Mouse (Mus musculus) heart, embryonic 11.5 days (tissue): ENCODE measurements around the gene Dpf1. TPM values are rescaled to one million over a fixed set of nuclear protein-coding genes. Genes with fewer than 3 reads are reported as not detected.

Experiments used
- ATAC-seq: fragments of 200-750 bp; cut with Nextera tagmentation; replicated peaks from 2 replicates; pipeline ENCODE4 v1.8.0; 2017; ENCODE audit warnings: moderate library complexity; ENCODE audit not compliant: insufficient number of reproducible peaks, low FRiP score, low TSS enrichment
- H3K27ac ChIP-seq: fragments of 300-500 bp; sonication (generic); 2 replicates; pipeline ENCODE4 v1.5.1; 2014; ENCODE audit warnings: mild to moderate bottlenecking, low read depth, low read length
- H3K27me3 ChIP-seq: fragments of 300-500 bp; sonication (generic); 2 replicates; pipeline ENCODE4 v1.6.1; 2014; ENCODE audit warnings: mild to moderate bottlenecking, low read length, mixed read lengths; ENCODE audit not compliant: control insufficient read depth, insufficient read depth
- H3K36me3 ChIP-seq: fragments of 300-500 bp; sonication (generic); 2 replicates; pipeline ENCODE4 v1.6.1; 2014; ENCODE audit warnings: mild to moderate bottlenecking, low read length, moderate library complexity, mixed read lengths; ENCODE audit not compliant: control insufficient read depth, insufficient read depth
- H3K4me1 ChIP-seq: fragments of 300-500 bp; sonication (generic); 2 replicates; pipeline ENCODE4 v1.6.1; 2014; ENCODE audit warnings: low read length; ENCODE audit not compliant: control insufficient read depth, insufficient read depth
- H3K4me2 ChIP-seq: fragments of 300-500 bp; sonication (generic); 2 replicates; pipeline ENCODE4 v1.6.1; 2014; ENCODE audit warnings: mild to moderate bottlenecking, moderate library complexity
- H3K4me3 ChIP-seq: fragments of 300-500 bp; sonication (generic); 2 replicates; pipeline ENCODE4 v1.5.1; 2014; ENCODE audit warnings: low read depth, low read length
- H3K9ac ChIP-seq: fragments of 300-500 bp; sonication (generic); 2 replicates; pipeline ENCODE4 v1.6.1; 2014; ENCODE audit warnings: mild to moderate bottlenecking, low read depth, low read length, moderate library complexity
- H3K9me3 ChIP-seq: fragments of 300-500 bp; sonication (generic); replicated peaks from 2 replicates; pipeline ENCODE4 v1.6.1; 2016; ENCODE audit warnings: low read length; ENCODE audit not compliant: control insufficient read depth
- WGBS: fragments of 180-500 bp; shearing (Covaris S2); extraction: QIAGEN DNeasy Blood & Tissue Kit; methylation state at CpG from one replicate; pipeline ENCODE4 v1.1.7; 2014; ENCODE audit not compliant: insufficient replicate concordance; 5-methylcytosine and 5-hydroxymethylcytosine counted together
- polyA plus RNA-seq: library from polyadenylated mRNA; unstranded; fragments of >200 nt; fragmentation: Nextera tagmentation; extraction: Ambion mirVana; gene quantifications from 2 replicates; pipeline ENCODE4 v1.2.1, GENCODE M21; 2014

Dpf1 gene
- polyA plus RNA-seq, 1 experiment from 2014 or later: 3.3 TPM

DNA sequence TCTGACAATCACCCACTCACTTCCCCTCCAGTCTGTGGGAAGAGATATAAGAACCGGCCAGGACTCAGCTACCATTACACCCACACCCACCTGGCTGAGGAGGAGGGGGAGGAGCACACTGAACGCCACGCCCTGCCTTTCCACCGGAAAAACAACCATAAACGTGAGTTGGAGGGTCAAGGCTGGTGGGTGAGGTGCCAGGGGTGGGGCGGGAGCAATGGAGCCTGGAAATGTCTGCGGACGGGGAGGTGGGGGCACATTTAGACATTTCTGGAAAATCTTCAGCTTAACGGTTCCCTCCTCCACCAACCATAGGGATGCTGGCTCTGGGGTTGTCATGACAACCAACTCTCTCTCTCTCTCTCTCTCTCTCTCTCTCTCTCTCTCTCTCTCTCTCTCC, 9.3 kb downstream of the Dpf1 start:
- no peak for ATAC-seq
- Histone ChIP-seq H3K4me3 (no peak overlapping the region), H3K36me3 (no peaks in the 10 kb centered on the region), H3K27ac (no peak overlapping the region), H3K4me1 (peaks cover 21% of the 10 kb centered on the region), H3K27me3 (peaks cover 28% of the 10 kb centered on the region), H3K9me3 (no peaks in the 10 kb centered on the region), H3K4me2 (no peak overlapping the region), H3K9ac (no peak overlapping the region)
- 44% methylated on average over 9 of the region's 9 CpGs for WGBS

- 54% methylated on average over 9 of the region's 9 CpGs for WGBS
- H3K4me1 ChIP-seq: peaks cover 22% of the 10 kb centered on the region
Measured at GRCm38 (mm10) chr7:29313572-29314261, 10.0 kb downstream of the Dpf1 start.

GRCm38 (mm10) chr7:29314844-29315628, 11.3 kb downstream of the Dpf1 start:
- no peaks in the 10 kb centered on the region for H3K9me3 ChIP-seq
- H3K9ac ChIP-seq: no peak overlapping the region
- no peak overlapping the region for H3K4me3 ChIP-seq
- no peak overlapping the region for H3K4me2 ChIP-seq
- WGBS: 72% methylated on average over 13 of the region's 13 CpGs
- no peak overlapping the region for H3K27ac ChIP-seq
- peaks cover 31% of the 10 kb centered on the region for H3K27me3 ChIP-seq
- no peak for ATAC-seq
- peaks cover 24% of the 10 kb centered on the region for H3K4me1 ChIP-seq
- no peaks in the 10 kb centered on the region for H3K36me3 ChIP-seq

More at GRCm38 (mm10) chr7:29313572-29314261, 10.0 kb downstream of the Dpf1 start:
- H3K9ac ChIP-seq: no peak overlapping the region
- H3K9me3 ChIP-seq: no peaks in the 10 kb centered on the region
- ATAC-seq: no peak
- H3K27ac ChIP-seq: no peak overlapping the region
- H3K4me2 ChIP-seq: no peak overlapping the region
- no peaks in the 10 kb centered on the region for H3K36me3 ChIP-seq
- no peak overlapping the region for H3K4me3 ChIP-seq
- peaks cover 26% of the 10 kb centered on the region for H3K27me3 ChIP-seq

- H3K9ac ChIP-seq: no peak overlapping the region
- no peak overlapping the region for H3K4me3 ChIP-seq
- WGBS: 47% methylated on average over 17 of the region's 17 CpGs
- peaks cover 25% of the 10 kb centered on the region for H3K4me1 ChIP-seq
- H3K4me2 ChIP-seq: no peak overlapping the region
- no peaks in the 10 kb centered on the region for H3K9me3 ChIP-seq
- no peaks in the 10 kb centered on the region for H3K36me3 ChIP-seq
- no peak for ATAC-seq
- no peak overlapping the region for H3K27ac ChIP-seq
- H3K27me3 ChIP-seq: peaks cover 24% of the 10 kb centered on the region
Measured at GRCm38 (mm10) chr7:29316137-29316734, 12.5 kb downstream of the Dpf1 start.

- 7% methylated on average over 10 of the region's 10 CpGs for WGBS
- Histone ChIP-seq H3K4me2 (peak overlapping the region; percentile 23), H3K27ac (peak overlapping the region; percentile 29; the same call in 1 of the 2 replicates), H3K9ac (no peak overlapping the region), H3K4me3 (no peak overlapping the region), H3K27me3 (peaks cover 20% of the 10 kb centered on the region), H3K9me3 (no peaks in the 10 kb centered on the region), H3K4me1 (peaks cover 25% of the 10 kb centered on the region), H3K36me3 (no peaks in the 10 kb centered on the region)
- 0 out of 2 replicates have a peak, but pooled peaks have one; percentile 25 for ATAC-seq
Measured at GRCm38 (mm10) chr7:29316976-29317375, 13.2 kb downstream of the Dpf1 start.

DNA sequence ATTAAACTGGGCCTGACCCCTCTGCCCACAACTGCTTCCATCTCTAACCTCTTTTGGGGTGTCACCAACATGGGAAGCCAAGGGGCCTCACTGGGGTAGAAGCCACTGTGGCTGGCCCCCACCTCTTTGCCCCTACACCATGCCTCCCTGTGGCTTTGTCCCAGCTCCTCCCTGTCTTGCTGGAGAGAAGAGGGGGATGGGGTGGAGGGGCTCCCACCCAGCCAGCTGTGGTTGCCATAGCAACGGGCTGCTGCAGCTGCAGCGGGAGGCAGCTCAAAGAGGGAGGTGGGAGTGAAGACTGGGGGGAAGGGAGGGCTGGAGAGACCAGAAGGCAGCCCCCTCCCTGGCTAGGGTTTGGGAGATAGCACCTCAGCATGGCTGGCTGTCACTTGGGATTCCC, 13.8 kb downstream of the Dpf1 start:
- 0% methylated on average over 2 of the region's 2 CpGs for WGBS
- Histone ChIP-seq H3K4me3 (no peak overlapping the region), H3K4me1 (peaks cover 25% of the 10 kb centered on the region), H3K36me3 (no peaks in the 10 kb centered on the region), H3K9ac (no peak overlapping the region), H3K4me2 (peak overlapping the region; percentile 23), H3K9me3 (no peaks in the 10 kb centered on the region), H3K27me3 (peaks cover 20% of the 10 kb centered on the region), H3K27ac (peak overlapping the region; percentile 29; the same call in 1 of the 2 replicates)
- no peak; the same call in 1 of the 2 replicates for ATAC-seq

DNA sequence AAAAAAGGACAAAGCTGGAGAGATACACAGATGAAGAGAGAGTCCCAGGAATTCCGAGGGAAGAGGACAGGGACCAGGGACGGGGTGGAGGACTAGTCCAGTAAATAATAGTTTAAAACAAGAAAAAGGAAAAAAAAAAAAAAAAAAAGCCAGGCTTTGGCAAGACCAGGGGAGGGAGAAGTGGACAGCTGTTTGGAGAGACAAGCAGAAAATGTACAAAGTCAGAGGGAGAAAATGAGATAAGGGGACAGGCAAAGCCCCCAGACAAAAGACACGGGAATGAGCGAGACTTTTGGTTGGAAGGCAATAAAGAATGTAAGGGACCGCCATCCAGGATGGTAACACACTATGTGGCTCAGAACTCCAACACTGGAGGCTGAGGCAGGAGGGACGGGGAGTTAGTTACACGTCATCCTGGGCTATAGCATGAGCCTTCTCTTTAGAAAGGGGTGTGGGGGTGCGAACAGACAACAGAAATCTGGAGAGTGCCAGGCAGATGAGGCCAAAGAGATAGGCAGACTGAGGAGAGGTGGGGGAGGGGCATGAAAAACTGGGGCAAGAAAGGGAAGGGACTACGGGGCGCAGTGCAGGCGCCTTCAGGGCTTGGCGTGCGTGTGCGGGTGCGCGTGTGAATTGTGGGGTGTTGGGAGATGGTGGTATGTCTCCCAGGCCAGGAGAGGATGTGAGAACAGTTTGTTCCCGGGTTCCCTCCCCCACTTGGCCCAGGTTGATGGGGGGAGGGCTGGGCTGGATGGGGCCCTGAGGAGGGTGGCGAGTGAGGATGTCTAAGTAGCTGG, 14.6 kb downstream of the Dpf1 start:
- Histone ChIP-seq H3K27ac (no peak overlapping the region), H3K9ac (0 out of 2 replicates have a peak overlapping the region, but pooled peaks have one; percentile 0)
- no peak for ATAC-seq

More for the DNA sequence above, 14.6 kb downstream of the Dpf1 start:
- H3K27me3 ChIP-seq: peaks cover 20% of the 10 kb centered on the region
- peak overlapping the region; percentile 51 for H3K4me2 ChIP-seq
- no peaks in the 10 kb centered on the region for H3K36me3 ChIP-seq
- H3K4me3 ChIP-seq: peak overlapping the region; percentile 19; the same call in 1 of the 2 replicates
- WGBS: 3% methylated on average over 18 of the region's 18 CpGs
- H3K4me1 ChIP-seq: peaks cover 25% of the 10 kb centered on the region
- no peaks in the 10 kb centered on the region for H3K9me3 ChIP-seq
